Mouse (Mus musculus): Measurements from ENCODE around the gene Rbp1. TPM values are rescaled to one million over a fixed set of nuclear protein-coding genes. Genes with fewer than 3 reads are reported as not detected.

Rbp1 gene
- polyA plus RNA-seq, 1 experiment from 2014 or later, result 25.5 TPM

DNA sequence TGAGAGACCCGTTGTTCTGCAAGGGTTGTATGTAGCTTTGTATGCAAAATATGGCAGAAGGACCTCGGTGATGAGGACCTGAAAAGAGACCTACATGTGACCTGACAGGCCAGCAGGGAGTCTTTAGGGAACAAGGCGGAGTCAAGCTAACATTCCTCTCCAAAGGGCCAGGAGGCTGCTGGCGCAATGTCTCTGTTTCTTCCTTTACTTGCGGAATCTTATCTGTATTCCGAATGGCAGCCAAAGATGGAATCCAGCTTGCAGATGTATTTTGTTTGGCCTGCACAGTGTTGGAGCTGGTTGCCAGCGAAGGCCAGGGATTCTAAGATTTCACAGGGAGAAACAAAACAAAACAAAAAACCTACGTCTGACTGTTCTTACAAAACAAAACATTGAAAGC, 6.0 kb downstream of the Rbp1 start:
- no peak overlapping the region for H3K9ac ChIP-seq (ENCODE audit: low read depth, low read length)
- no peak overlapping the region for H3K27ac ChIP-seq (ENCODE audit: low read depth, low read length)
- H3K36me3 ChIP-seq (ENCODE audit: control insufficient read depth, insufficient read depth), result no peaks in the 10 kb centered on the region
- H3K4me1 ChIP-seq (replicated peaks; ENCODE audit: control insufficient read depth, insufficient read depth, low read length), result peaks cover 14% of the 10 kb centered on the region; the same call in 1 of the 2 replicates
- no peaks in the 10 kb centered on the region for H3K27me3 ChIP-seq (replicated peaks; ENCODE audit: control insufficient read depth, insufficient read depth, low read length)
- H3K9me3 ChIP-seq (ENCODE audit: control insufficient read depth), result no peaks in the 10 kb centered on the region
- H3K4me2 ChIP-seq (replicated peaks; ENCODE audit: low read depth), result no peak overlapping the region
- ATAC-seq, result no peak
- no peak for TF ChIP-seq CTCF (IDR thresholded peaks at IDR 0.05; ENCODE audit: low read depth)
- WGBS, result 57% methylated on average over 8 of the region's 8 CpGs
- H3K4me3 ChIP-seq (ENCODE audit: low read depth, low read length), result no peak overlapping the region

DNA sequence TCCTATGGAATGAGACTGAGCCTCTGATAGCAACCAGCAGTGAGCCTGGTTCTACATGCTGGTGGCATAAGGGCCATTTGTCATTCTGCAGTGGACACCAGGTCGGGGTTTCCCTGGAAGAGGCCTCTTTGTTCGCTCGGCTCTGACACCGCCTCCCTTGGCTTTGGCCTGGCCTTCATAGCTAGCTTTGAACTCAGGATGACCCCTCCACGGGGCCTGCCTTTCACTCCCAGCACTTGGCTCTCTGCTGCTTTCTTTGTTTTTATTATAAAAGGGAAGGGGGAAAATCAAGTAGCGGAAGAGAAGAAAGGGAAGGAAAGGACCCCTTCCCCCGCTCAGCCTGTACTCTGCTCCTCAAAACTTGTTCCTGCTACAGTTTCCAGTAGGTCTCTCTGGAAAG, 7.0 kb downstream of the Rbp1 start:
- H3K36me3 ChIP-seq (ENCODE audit: control insufficient read depth, insufficient read depth), result no peaks in the 10 kb centered on the region
- 0 out of 2 replicates have a peak overlapping the region, but pooled peaks have one; percentile 11 for H3K27ac ChIP-seq (ENCODE audit: low read depth, low read length)
- WGBS, result 22% methylated on average over 7 of the region's 7 CpGs
- no peak overlapping the region for H3K4me3 ChIP-seq (ENCODE audit: low read depth, low read length)
- no peak overlapping the region for H3K9ac ChIP-seq (ENCODE audit: low read depth, low read length)
- H3K4me2 ChIP-seq (replicated peaks; ENCODE audit: low read depth), result peak overlapping the region; percentile 13; the same call in 1 of the 2 replicates
- ATAC-seq, result no peak
- no peaks in the 10 kb centered on the region for H3K9me3 ChIP-seq (ENCODE audit: control insufficient read depth)
- H3K4me1 ChIP-seq (replicated peaks; ENCODE audit: control insufficient read depth, insufficient read depth, low read length), result peaks cover 12% of the 10 kb centered on the region; the same call in 1 of the 2 replicates
- no peak for TF ChIP-seq CTCF (IDR thresholded peaks at IDR 0.05; ENCODE audit: low read depth)
- no peaks in the 10 kb centered on the region for H3K27me3 ChIP-seq (replicated peaks; ENCODE audit: control insufficient read depth, insufficient read depth, low read length)

DNA sequence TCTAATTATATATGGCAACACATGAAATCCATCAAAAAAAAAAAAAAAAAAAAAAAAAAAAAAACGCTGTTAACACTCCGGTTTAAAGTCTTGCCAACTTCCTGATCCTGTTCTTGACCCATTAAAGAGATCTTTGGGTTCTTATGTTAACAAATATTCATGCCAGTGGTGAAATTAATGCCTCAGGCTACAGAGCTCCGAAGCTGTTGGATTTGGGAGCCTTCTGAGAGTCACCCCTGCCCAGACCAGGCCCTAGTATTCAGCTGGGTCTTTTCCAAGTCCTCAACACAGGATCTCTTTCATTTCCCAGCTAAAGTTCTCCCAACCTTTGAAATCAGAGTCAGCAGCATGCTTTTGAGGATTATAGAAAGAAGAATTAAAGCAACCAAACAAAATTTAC, 7.8 kb downstream of the Rbp1 start:
- Histone ChIP-seq H3K36me3 (ENCODE audit: control insufficient read depth, insufficient read depth) (no peaks in the 10 kb centered on the region), H3K9ac (ENCODE audit: low read depth, low read length) (no peak overlapping the region)
- WGBS, result 48% methylated on average over 3 of the region's 3 CpGs

GRCm38 (mm10) chr9:98433021-98433420, 10.3 kb downstream of the Rbp1 start:
- Histone ChIP-seq H3K36me3 (ENCODE audit: control insufficient read depth, insufficient read depth) (no peaks in the 10 kb centered on the region), H3K9me3 (ENCODE audit: control insufficient read depth) (no peaks in the 10 kb centered on the region), H3K9ac (ENCODE audit: low read depth, low read length) (no peak overlapping the region), H3K4me2 (replicated peaks; ENCODE audit: low read depth) (no peak overlapping the region), H3K4me1 (replicated peaks; ENCODE audit: control insufficient read depth, insufficient read depth, low read length) (peaks cover 12% of the 10 kb centered on the region; the same call in 1 of the 2 replicates), H3K4me3 (ENCODE audit: low read depth, low read length) (no peak overlapping the region), H3K27me3 (replicated peaks; ENCODE audit: control insufficient read depth, insufficient read depth, low read length) (no peaks in the 10 kb centered on the region), H3K27ac (ENCODE audit: low read depth, low read length) (no peak overlapping the region)
- peak; percentile 84 for ATAC-seq
- TF ChIP-seq CTCF (IDR thresholded peaks at IDR 0.05; ENCODE audit: low read depth), result no peak
- 27% methylated on average over 2 of the region's 2 CpGs for WGBS

More for the DNA sequence above, 7.8 kb downstream of the Rbp1 start:
- Histone ChIP-seq H3K4me2 (replicated peaks; ENCODE audit: low read depth) (no peak overlapping the region), H3K27me3 (replicated peaks; ENCODE audit: control insufficient read depth, insufficient read depth, low read length) (no peaks in the 10 kb centered on the region), H3K4me3 (ENCODE audit: low read depth, low read length) (no peak overlapping the region), H3K27ac (ENCODE audit: low read depth, low read length) (no peak overlapping the region), H3K4me1 (replicated peaks; ENCODE audit: control insufficient read depth, insufficient read depth, low read length) (peaks cover 12% of the 10 kb centered on the region; the same call in 1 of the 2 replicates), H3K9me3 (ENCODE audit: control insufficient read depth) (no peaks in the 10 kb centered on the region)
- no peak for ATAC-seq
- TF ChIP-seq CTCF (IDR thresholded peaks at IDR 0.05; ENCODE audit: low read depth), result no peak

DNA sequence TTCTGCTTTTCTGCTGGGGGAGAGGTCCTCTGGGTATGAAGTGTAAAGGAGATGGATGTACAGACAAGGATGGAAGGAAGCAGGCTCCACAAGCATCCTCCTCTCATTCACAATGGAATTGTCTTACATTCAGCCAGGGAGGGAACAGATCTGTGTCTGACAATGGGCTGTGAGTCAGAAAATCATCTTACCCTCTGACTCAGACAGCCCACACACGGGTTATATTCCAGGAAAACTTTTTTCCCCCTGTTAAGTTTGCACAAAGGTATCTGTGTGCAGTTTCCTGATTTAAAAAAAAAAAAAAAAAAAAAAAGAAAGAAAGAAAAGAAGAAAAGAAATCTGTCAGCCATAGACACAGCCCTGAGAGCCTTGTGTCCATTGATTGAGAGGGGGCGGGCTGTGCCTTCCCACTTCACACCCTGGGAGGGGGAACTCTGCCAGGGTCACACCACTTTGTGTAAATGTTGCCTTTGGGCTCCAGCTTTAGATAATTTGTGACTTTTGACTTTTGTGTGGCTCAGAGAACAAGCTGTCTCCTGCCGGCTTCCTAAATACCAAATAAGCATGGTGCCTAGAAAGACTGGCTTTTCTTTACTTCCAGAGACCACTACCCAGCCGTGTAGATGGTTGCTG, 11.3 kb downstream of the Rbp1 start:
- Histone ChIP-seq H3K27ac (ENCODE audit: low read depth, low read length) (no peak overlapping the region), H3K4me2 (replicated peaks; ENCODE audit: low read depth) (no peak overlapping the region), H3K9ac (ENCODE audit: low read depth, low read length) (no peak overlapping the region), H3K4me3 (ENCODE audit: low read depth, low read length) (no peak overlapping the region), H3K36me3 (ENCODE audit: control insufficient read depth, insufficient read depth) (no peaks in the 10 kb centered on the region), H3K9me3 (ENCODE audit: control insufficient read depth) (no peaks in the 10 kb centered on the region), H3K4me1 (replicated peaks; ENCODE audit: control insufficient read depth, insufficient read depth, low read length) (peaks cover 9% of the 10 kb centered on the region; the same call in 1 of the 2 replicates), H3K27me3 (replicated peaks; ENCODE audit: control insufficient read depth, insufficient read depth, low read length) (no peaks in the 10 kb centered on the region)
- WGBS, result 40% methylated on average over 4 of the region's 4 CpGs
- ATAC-seq, result no peak
- TF ChIP-seq CTCF (IDR thresholded peaks at IDR 0.05; ENCODE audit: low read depth), result no peak

DNA sequence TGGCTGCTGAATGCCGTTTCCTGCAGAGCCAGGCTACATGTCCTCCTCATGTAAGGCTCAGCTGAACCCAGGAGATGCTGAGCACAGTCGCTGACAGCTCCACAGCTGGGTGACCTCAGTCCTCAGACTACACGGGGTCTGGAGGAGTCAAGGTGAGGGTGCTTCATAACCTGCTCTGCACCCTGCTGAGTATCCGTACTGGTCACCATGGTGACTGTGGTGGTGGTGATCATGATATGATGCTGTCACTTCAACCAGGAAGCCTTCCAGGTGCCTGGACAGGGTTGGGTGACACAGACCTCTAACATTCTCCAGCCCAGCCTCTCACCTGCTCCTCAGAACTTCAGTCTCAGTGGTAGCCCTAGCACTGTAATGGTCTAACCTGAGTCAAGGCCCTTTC, 15.1 kb downstream of the Rbp1 start:
- no peak for ATAC-seq
- no peak overlapping the region for H3K9ac ChIP-seq (ENCODE audit: low read depth, low read length)
- no peak overlapping the region for H3K4me3 ChIP-seq (ENCODE audit: low read depth, low read length)
- TF ChIP-seq CTCF (IDR thresholded peaks at IDR 0.05; ENCODE audit: low read depth), result no peak
- WGBS, result 81% methylated on average over 4 of the region's 4 CpGs
- no peaks in the 10 kb centered on the region for H3K36me3 ChIP-seq (ENCODE audit: control insufficient read depth, insufficient read depth)
- H3K27ac ChIP-seq (ENCODE audit: low read depth, low read length), result no peak overlapping the region
- H3K9me3 ChIP-seq (ENCODE audit: control insufficient read depth), result no peaks in the 10 kb centered on the region
- H3K4me1 ChIP-seq (replicated peaks; ENCODE audit: control insufficient read depth, insufficient read depth, low read length), result no peaks in the 10 kb centered on the region
- H3K4me2 ChIP-seq (replicated peaks; ENCODE audit: low read depth), result no peak overlapping the region
- H3K27me3 ChIP-seq (replicated peaks; ENCODE audit: control insufficient read depth, insufficient read depth, low read length), result no peaks in the 10 kb centered on the region
